In the genomic region with DNA sequence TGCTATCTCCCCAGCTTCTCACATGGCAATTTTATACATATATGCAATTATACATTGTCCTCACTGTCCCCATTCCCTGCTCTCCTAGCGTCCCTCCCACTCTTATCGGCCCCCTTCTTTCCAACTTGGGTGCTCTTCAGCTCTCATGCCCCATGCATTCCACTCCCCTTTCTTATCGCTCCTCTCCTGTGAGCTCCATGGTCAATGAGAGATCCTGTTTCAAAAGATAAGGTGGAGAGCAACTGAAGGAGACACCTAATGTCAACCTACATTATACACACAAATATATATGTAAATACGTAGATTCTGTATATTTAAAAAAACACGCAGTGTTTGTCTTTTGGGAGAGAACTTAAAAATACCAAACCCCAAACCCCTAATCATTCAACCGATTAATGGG, we compare ENCODE assay signal across 1 mouse cellular context.
TF ChIP-seq lines count a peak whose summit lies in the region.

No protein-coding gene starts in this region.

TF ChIP-seq in MEL, 35 proteins besides CTCF, POLR2A, EP300 and RAD21 (continued from another document):
- TF ChIP-seq JUND (IDR thresholded peaks at IDR 0.05; ENCODE audit: low read depth, low read length): no peak
- TF ChIP-seq TBP (IDR thresholded peaks at IDR 0.05; ENCODE audit: low read depth, low read length): no peak
- TF ChIP-seq USF2 (IDR thresholded peaks at IDR 0.05; ENCODE audit: borderline replicate concordance in 1 of 2, insufficient read depth in 1 of 2, low read depth in 1 of 2, low read length in 2 of 2): no peak
- TF ChIP-seq MYB (IDR thresholded peaks at IDR 0.05; ENCODE audit: low read depth, low read length): 0 out of 2 replicates have a peak, but pooled peaks have one; percentile 37
- peak; percentile 95 for TF ChIP-seq GATA1 (IDR thresholded peaks at IDR 0.05; ENCODE audit: low read depth, low read length)
- no peak for TF ChIP-seq SMC3 (IDR thresholded peaks at IDR 0.05; ENCODE audit: low read depth, low read length)
- peak; percentile 73 for TF ChIP-seq ETS1 (IDR thresholded peaks at IDR 0.05; ENCODE audit: low read depth, low read length)
